Mouse (Mus musculus): Measurements from ENCODE around the gene Muc13.
A peak's percentile ranks its signal among the peaks of the same experiment; 100 is the strongest.

The Muc13 gene

DNA sequence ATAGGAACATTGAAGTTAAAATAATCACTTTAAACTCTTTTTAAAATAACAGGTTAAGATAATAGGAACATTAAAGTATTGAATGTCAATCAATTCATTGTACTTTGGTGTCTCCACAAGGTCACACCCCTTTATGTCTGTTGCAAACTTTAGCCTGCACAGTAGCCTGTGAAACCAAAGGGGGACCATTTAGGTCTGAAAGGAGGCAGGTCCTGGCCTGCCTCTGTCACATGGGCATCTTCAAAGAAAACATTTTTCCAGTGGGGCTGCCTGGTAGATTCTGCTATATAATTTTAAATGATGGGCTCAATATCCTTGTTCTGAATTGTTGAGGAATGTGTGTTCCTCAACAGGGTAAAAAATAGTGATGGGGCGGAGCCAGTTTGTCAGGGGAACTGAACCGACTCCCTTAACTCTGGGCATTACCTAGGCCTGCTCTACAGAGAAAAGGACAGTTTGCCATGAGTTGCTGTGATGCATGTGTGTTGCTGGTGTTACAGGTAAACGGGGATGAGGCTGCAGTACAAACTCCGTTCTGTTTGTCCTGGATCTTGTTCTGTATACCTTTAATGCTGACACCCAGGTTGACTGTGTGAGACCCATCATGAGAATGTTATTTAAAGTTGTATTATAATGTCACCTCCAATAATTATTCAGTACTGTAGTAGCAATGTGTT lies 22.9 kb upstream of the Muc13 start:
- DNase-seq: no peak

DNA sequence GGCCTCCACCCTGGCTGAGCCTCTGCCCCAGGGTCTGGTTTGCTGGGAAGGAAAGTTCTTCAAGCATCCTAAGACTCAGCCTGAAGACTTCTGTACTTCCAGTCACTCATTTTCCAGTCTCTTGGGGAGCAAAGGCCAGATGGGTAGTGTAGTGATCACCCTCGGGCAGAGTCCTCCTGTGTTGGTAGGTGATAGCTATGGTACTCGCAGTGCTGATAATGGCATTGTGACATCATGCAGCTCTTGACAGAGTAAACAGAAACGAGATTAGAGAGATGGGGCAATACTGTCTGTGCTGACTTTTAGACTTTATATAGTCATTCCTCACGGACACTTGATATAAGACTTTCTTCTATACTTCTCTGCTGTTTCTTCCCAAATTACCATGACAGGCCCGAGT lies 21.0 kb upstream of the Muc13 start:
- DNase-seq: no peak

DNA sequence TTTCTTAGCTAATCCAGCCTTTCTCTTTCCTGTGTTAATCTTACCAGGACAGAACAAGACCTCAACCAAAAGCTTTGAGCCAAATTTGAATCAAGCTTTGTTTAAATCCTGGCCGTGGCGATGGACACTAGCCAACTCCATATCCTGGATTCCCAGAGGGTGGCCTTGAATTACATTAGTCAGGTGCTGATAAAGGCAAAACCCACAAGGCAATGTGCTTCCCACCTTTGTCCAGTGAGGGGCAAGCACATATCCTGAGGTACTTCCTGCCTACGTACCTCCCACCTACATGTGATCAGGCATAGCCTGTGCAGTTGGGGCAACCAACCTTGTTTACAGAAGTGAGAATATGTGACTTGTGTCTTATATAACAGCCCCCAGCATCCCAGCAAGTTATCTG lies 18.9 kb upstream of the Muc13 start:
- no peak for DNase-seq

DNA sequence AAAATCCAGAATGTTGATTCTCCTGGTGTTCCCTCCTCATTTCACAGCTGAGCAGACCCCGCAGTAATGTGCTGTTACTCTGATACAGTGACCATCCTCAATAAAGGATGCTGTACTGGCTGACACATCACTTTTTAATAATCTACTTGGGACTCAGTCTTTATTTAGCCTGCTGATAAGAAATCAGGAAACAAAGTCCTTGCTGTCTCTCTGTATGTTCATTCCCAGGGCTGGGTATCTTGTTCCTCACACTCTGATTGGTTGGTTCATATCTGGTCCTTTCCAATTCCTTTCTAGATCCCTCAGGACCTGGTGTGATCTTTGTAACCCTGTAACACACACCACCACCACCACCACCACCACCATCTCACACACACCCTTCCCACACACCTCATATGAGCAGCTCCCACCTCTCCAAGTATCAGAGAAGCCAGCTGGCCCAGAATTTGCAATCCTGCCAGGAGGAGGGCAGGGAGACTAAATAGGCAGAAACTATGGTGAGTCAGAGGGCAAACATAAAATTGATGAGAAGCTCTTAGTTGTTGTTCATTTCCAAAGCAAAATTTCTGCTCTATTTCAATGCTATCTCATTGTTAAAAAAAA lies 18.0 kb upstream of the Muc13 start:
- no peak for DNase-seq

DNA sequence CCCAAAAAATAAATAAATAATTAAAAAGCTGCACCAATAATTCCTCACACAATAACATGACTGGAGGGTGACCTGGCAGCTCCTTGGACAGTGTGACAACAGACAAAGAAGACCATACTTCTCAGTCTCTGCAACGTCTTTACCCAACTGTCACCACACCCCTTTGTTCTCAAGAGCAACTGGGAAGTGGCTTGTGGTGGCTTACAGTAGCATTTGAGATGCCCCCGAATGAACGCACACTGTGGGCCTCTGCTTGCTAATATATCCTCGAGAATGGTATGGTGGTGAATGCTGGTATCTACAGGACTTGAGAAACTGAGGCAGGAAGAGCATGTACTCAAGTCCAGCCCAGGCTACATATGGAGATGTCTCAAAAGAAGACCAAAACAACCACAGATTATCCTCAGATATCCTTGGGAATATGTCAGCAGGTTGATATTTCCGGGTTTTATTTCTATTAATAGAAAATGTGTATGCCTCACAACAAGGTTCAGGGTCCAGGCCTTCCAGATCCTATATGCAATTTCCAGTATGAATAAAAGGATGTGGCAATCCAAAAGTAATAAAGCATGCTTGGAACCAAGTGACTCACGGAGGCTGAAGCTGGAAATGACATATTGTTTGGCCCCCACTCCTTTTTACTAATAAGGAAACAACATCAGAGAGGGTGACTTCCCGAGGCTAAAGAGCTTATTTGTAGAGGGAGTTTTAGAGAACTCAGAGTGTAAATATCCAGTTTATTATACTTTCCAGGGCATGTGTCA lies 16.9 kb upstream of the Muc13 start:
- DNase-seq: no peak

DNA sequence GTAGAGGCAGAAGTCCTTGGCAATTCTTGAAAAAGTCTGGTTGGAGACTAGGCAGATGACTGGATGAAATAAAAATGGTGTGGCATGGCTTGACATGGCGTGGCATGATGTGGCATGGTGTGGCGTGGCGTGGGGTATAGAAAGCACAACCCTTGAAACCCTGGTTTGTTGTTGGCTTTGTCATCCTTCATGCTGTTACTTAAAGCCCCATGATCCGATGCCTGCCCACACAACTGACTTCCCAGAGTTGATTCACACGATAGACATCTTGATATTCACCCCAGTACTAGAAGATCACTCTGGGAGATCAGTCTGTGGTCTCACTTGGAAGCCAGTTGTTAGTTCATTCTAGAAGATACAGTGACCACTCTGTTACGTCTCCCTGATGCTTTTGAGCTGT lies 16.2 kb upstream of the Muc13 start:
- no peak for DNase-seq

DNA sequence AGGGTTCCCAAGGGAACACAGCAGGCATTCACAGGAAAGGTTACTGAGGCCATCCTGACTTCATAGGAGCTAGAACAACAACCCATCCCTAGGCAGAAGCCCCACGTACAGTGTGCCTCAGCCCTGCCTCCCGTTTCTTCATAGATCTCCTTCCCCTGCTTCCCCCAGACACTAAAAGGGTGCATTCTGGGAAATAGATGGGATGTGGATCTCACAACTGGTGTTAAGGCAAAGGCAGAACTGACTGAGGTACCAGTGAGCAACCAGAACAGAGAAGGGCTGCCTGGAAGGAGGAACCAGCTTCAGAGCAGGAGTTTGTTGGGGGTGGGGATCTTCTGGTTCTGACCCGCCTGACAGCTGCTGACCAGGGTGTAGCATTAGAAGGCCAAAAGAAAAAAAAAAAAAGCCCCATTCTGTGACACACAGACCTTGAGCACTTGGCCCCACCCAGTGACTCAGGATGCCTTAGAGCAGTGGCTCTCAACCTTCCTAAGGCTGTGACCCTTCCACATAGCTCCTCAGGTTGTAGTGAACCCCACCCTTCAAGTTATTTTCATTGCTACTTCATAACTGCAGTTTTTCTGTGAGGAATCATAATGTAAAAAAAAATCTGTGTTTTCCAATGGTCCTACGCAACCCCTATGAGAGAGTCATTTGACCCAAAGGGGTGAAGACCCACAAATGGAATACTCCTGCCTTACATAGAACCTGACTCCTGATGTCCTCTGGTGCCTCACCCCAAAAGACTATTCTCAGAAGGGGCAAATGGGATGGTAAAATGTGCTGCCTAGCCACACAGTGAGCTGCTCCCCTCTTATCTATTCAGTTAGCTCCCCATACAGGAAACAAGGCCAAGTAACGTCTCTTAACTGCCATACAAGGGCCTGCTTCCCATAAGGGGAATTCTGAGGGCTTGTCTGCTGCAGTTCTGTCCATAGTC lies 11.8 kb upstream of the Muc13 start:
- no peak for DNase-seq

DNA sequence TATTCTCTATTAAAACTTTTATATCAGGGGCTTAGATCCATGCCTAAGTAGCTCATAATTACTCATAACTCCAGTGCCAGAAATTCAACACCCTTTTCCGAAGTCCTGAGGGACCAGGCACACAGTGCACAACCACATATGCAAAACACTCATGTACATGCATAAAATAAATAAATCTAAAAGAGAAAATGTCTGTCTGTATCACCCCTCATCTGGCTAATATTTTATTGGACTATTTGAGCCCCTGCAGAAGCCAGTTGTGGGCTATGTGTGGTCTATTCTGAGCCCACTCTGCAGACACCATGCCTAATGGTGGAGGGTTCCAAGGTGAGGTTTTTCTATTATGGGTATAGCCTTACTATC lies 11.1 kb upstream of the Muc13 start:
- DNase-seq: no peak

DNA sequence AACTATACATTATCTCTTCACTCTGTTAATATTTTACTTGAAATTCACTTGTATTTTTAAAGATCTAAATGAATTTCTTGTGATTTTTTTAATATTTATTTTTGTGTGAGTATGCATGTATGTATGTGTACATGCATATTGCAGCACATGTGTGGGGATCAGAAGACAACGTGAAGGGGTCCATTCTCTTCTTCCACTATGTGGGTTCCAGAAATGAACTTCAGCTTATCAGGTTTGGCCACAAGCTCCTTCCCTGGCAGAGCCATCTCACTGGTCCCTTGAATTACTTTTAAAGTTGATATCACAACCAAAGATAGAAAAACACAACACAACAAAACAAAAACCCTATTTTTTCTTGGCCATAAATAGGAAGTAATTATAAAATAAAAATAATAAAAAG lies 9.3 kb upstream of the Muc13 start:
- no peak for DNase-seq

DNA sequence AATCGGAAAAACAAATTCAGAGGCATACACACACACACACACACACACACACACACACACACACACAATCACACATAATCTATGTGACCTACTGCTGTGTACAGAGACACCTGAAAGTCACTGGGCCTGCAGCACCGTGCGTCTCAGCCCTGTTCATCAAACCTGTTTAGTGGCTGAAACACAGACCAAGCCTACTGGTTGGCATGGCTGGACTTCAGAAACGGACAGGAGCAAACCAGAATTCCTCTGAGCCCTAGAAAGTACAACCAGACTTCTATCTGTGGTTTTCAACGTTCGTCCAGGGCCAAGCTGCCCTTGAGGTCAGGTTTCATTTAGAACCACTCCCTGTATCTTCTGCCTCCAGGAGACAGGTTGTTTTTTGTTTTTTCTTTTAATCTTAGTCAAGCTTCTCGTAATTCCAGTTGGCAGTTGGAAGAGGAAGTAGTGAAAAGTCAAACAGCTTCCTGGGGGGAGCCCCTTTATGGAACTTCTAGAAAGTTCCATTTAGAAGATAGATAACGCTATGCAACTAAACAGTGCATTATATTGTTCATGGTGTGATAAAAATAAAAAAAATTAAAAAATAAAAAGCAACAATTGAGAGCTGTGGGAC lies 8.6 kb upstream of the Muc13 start:
- no peak for DNase-seq

DNA sequence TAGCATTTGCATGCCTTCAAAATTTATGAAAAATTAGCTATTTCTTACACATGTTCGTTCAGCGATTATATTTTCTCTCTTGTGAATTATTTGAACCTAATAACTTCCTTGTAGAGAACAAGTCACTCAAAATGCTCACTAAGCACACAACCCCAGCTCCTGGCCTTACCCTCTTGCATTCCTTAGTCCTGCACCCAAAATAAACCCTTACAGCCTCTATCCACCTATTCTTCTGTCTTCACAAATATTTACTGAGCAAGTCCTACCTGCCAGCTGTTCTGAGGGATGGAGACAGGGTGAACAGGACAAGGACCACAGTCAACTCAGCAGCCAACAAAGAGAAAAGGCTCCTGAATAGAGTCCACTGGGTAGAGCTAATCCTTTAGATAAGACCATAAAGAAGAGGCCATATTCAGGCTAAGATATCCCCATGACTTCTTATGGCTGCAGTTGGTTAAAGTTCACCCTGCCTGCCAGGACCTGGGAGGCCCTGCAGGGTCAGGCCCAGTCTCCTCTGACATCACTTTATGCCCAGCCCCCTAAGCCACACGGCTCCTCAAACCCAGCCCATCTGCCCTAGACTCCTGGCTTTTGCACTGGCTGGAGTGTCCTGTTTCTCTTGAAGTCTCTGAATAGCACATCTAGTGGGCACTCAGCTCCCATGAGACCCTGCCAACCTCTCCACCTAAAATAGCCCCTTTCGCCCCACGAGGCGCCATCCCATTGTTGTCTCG lies 7.0 kb upstream of the Muc13 start:
- DNase-seq: no peak

DNA sequence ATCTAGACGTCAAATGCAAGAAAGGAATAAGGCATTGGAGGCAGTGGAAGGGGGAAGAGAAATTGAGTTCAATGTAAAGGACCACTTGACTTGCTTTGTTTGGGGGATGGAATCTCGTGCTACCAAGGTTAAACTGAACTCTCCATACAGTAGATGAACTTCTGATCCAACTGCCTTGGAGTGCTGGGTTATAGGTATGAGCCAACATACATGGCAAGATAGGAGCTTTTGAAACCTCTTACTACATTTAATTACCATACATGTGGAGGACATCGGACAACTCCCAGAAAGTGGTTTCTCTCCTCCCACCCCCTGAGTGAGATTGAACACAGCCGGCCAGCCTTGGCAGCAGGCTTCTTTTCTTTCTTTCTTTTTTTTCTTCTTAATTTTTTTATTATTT lies 1.3 kb downstream of the Muc13 start:
- DNase-seq: no peak

DNA sequence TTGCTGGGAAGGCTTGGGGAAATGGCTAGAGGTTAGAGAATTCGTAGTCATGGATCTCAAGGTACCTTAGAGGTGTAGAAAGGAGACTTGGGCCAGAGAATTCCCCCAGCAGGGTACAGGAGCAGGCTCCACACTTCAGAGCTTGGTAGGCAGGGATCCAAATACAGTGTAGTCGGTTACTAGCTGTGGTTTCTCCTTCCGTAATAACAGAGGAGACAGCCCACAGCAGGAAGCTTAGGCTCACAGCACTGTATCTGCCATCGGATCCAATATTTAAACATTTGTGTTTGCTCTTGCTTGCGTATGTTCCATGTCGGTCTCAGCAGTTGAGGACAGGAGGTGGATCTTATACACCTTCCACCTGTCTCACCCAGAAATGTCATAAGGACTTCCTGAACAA lies 2.0 kb downstream of the Muc13 start:
- DNase-seq: no peak

DNA sequence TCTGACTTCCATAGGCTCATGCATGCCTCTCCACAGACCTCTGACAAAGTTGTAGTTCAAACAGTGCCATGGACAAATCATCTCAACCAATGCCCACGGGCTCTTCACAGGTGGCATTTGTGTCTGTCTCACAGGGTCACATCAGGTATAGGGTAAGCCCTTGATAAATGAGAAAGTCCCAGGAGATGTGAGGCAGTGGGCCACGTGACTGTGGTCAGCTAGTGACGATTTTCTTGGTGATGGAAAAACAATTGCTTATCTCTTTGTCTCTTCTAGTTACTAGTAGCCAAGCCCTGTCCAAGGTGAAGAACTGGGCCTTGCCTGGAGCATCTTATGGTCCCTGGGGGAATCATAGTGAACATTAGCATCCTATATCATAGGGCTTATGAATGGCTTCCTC lies 2.9 kb downstream of the Muc13 start:
- DNase-seq: no peak

DNA sequence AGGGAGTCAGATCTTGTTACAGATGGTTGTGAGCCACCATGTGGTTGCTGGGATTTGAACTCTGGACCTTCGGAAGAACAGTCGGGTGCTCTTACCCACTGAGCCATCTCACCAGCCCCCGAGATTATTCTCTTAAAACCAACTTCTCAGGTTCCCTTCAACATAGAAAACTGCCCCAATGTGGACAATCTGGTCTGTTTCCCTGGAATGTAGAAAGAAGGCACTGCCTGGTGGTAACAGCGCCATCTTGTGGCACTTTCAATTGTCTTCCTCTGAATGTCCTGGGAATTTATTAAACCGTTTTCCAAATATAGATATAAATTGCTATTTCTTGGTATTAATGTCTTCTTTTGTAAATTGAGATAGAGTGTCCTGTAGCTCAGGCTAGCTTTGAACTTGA lies 4.0 kb downstream of the Muc13 start:
- peak; percentile 72 for DNase-seq

DNA sequence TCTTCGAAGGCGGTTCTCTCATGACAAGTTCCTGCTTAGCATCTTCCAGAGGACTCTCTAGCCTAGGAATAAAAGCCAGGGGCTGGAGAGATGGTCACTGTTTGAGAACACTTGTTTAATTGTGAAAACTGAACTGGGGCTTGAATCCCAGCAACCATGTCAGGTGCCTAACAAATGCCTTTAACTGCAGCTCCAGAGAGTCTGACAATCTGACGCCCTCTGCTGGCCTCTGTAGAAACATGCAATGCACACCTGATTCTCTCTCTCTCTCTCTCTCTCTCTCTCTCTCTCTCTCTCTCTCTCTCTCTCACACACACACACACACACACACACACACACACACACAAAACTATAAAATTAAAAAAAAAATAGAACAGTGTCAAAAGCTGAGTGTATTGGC lies 16.2 kb downstream of the Muc13 start:
- no peak for DNase-seq

DNA sequence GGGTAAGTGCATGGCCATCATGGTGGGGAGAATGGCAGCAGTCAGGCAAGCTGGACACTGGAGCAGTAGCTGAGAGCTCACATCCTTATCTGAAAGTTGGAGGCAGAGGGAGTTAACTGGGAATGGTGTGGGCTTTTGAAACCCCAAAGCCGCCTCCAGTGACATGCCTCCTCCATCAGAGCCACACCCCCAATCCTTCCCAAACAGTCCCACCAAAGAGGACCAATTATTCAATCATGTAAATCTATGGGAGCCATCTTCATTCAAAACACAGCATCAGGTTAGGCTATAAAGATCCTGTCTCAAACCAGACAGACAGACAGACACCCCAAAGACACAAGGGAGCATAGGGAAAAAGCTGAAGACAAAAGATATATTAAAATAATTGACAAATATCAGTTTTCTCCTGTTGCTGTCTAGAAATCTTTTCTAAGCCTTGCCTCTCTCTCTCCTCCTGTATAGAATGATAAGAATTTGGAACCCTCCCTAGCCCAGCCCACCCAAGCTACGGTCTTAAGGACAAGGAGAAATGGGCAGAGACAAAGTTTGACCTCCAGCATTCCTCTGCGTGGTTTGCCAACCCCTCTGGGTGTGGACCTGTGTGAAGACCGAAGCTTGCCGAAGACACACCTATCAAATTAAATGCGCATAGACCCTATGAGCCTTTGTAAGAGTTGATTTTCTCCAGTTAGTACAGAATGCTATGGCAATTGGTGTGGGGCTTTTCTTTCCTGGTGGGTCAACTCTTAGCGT lies 24.8 kb downstream of the Muc13 start:
- DNase-seq: no peak

DNA sequence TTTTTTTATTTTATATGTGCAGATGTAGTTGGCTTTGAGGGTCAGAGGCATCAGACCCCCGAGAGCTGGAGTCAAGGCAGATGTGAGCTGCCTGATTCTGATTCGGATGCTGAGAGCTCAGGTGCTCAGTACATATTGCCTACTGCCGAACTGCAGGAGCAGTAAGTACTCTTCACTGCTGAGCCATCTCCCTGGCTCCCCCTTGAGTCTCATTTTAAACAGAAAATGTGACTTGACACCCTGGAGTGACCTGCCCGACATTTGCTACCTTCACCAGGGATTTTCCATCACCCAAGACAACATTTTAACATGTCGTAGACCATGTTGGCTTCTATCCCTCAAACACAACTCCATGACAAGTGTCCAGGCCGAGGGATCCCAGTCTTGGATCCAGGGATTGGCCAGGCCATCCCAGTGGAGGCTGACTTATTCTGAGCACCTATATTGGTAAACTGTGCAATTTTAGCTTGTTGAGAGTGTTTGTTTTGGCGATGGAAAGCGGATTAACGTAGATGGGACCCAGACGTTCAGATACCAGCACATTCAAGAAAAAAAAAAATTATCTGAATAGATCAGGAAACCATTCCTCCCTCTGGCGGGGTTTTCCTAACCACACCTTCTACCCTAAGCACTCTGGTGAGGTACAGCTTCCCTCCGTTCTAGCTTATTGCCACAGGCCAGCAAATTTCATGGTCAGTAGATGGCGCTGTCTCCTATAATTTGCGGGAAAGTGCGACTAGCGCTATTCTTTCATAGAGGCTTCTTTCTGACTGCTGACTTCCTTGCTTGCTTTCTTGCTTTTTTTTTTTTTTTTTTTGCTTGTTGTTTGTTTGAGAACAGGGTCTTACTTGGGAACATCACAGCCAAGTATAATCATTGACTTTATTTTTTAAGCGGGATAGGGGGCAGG lies 26.7 kb downstream of the Muc13 start:
- peak; percentile 89 for DNase-seq

DNA sequence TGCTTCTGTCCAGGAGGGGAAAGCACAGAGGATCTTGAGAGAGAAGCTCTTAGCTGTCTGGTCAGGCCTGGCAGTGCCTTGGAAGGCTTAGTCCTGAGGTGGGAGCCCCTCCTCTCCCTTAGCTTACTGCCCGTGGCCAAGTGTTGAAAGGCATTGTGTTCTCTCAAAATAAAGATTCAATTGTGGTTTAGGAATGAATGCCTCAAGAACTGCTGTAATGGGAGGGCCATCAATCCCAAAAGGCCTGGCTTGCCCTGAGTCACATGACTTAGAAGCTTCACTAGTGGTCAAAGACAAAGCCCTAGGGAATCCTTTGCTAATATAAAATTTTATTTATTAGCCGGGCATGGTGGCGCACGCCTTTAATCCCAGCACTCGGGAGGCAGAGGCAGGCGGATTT lies 30.8 kb downstream of the Muc13 start:
- DNase-seq: no peak

DNA sequence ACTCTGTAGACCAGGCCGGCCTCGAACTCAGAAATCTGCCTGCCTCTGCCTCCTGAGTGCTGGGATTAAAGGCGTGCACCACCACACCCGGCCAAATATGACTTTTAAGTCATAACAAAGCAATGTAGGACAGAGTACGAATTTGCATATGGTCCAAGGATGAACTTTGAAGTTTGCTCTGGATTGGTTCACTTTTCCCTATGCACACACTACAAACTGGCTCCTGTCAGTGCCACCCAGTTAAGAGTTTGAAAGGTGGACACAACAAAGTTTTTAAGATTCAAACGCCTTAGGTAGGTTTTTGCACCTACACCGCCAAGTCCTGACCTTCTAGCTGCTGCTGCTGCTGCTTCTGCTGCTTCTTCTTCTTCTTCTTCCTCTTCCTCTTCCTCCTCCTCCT lies 34.7 kb downstream of the Muc13 start:
- DNase-seq: no peak

All from right cerebral cortex, postnatal 14 days (tissue).